Mouse (Mus musculus): ENCODE data around the gene Gria2.

DNA sequence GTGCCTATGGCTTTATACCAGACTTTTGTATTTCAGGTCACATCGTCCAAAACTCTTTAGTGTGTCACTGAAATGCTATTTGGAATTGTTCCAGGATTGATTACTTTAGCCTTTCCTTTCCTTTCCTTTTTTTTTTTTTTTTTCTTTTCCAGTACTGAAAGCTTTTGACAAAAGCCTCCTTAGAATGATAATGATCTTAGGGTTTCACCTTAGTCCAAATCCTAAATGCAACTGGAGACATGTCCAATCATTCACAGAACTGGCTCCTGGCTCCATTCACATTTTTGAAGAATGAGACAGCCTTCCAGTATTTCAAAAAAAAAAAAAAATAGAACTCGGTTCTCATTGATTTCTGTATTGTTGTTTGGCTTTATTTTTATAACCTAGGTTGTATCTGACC, 139.3 kb downstream of the Gria2 start:
- no peak for TF ChIP-seq EP300 (IDR thresholded peaks at IDR 0.05; ENCODE audit: low read depth)
- TF ChIP-seq CTCF (IDR thresholded peaks at IDR 0.05; ENCODE audit: low read depth), result no peak
